Mouse (Mus musculus): ENCODE results near the gene Dusp3. TPM values are rescaled to one million over a fixed set of nuclear protein-coding genes. Genes with fewer than 3 reads are reported as not detected.

The Dusp3 gene
- polyA plus RNA-seq, 1 experiment from 2014 or later, result 16.5 TPM

- DNase-seq (no peak), ATAC-seq (ENCODE audit: low FRiP score, low TSS enrichment) (no peak)
- Histone ChIP-seq H3K27me3 (ENCODE audit: control insufficient read depth, insufficient read depth, low read length) (no peaks in the 10 kb centered on the region), H3K36me3 (ENCODE audit: control insufficient read depth, insufficient read depth, low read length) (peaks cover 31% of the 10 kb centered on the region), H3K4me2 (ENCODE audit: low read length) (no peak overlapping the region), H3K4me3 (replicated peaks; ENCODE audit: low read depth, low read length) (no peak overlapping the region), H3K4me1 (ENCODE audit: control insufficient read depth, insufficient read depth, low read length) (0 out of 2 replicates have a peak, but pooled peaks cover 3% of the 10 kb centered on the region), H3K9ac (replicated peaks; ENCODE audit: low read length) (no peak overlapping the region), H3K27ac (replicated peaks; ENCODE audit: low read depth, low read length) (no peak overlapping the region), H3K9me3 (ENCODE audit: control insufficient read depth, low read length) (no peaks in the 10 kb centered on the region)
- WGBS, result 62% methylated on average over 9 of the region's 9 CpGs
Measured at GRCm38 (mm10) chr11:102019736-102020135, 32.9 kb upstream of the Dusp3 start.

GRCm38 (mm10) chr11:102016136-102016535 is 29.3 kb upstream of the Dusp3 start:
- WGBS, result 97% methylated on average over 1 of the region's 1 CpGs
- ATAC-seq (ENCODE audit: low FRiP score, low TSS enrichment), result no peak
- Histone ChIP-seq H3K36me3 (ENCODE audit: control insufficient read depth, insufficient read depth, low read length) (peaks cover 52% of the 10 kb centered on the region), H3K4me3 (replicated peaks; ENCODE audit: low read depth, low read length) (no peak overlapping the region), H3K9me3 (ENCODE audit: control insufficient read depth, low read length) (no peaks in the 10 kb centered on the region), H3K4me2 (ENCODE audit: low read length) (no peak overlapping the region), H3K9ac (replicated peaks; ENCODE audit: low read length) (no peak overlapping the region), H3K4me1 (ENCODE audit: control insufficient read depth, insufficient read depth, low read length) (no peaks in the 10 kb centered on the region), H3K27ac (replicated peaks; ENCODE audit: low read depth, low read length) (no peak overlapping the region), H3K27me3 (ENCODE audit: control insufficient read depth, insufficient read depth, low read length) (no peaks in the 10 kb centered on the region)
- no peak for DNase-seq

GRCm38 (mm10) chr11:102015472-102015871 is 28.7 kb upstream of the Dusp3 start:
- Histone ChIP-seq H3K4me2 (ENCODE audit: low read length) (no peak overlapping the region), H3K4me1 (ENCODE audit: control insufficient read depth, insufficient read depth, low read length) (no peaks in the 10 kb centered on the region), H3K9me3 (ENCODE audit: control insufficient read depth, low read length) (no peaks in the 10 kb centered on the region), H3K9ac (replicated peaks; ENCODE audit: low read length) (no peak overlapping the region), H3K36me3 (ENCODE audit: control insufficient read depth, insufficient read depth, low read length) (peaks cover 59% of the 10 kb centered on the region), H3K27me3 (ENCODE audit: control insufficient read depth, insufficient read depth, low read length) (no peaks in the 10 kb centered on the region), H3K27ac (replicated peaks; ENCODE audit: low read depth, low read length) (no peak overlapping the region), H3K4me3 (replicated peaks; ENCODE audit: low read depth, low read length) (no peak overlapping the region)
- ATAC-seq (ENCODE audit: low FRiP score, low TSS enrichment) (no peak), DNase-seq (no peak)
- WGBS, result 59% methylated on average over 6 of the region's 6 CpGs

- H3K27me3 ChIP-seq (ENCODE audit: control insufficient read depth, insufficient read depth, low read length), result no peaks in the 10 kb centered on the region
- H3K4me3 ChIP-seq (replicated peaks; ENCODE audit: low read depth, low read length), result no peak overlapping the region
- no peaks in the 10 kb centered on the region for H3K4me1 ChIP-seq (ENCODE audit: control insufficient read depth, insufficient read depth, low read length)
- DNase-seq (no peak), ATAC-seq (ENCODE audit: low FRiP score, low TSS enrichment) (no peak)
- H3K4me2 ChIP-seq (ENCODE audit: low read length), result no peak overlapping the region
- no peaks in the 10 kb centered on the region for H3K9me3 ChIP-seq (ENCODE audit: control insufficient read depth, low read length)
- peaks cover 76% of the 10 kb centered on the region for H3K36me3 ChIP-seq (ENCODE audit: control insufficient read depth, insufficient read depth, low read length)
- WGBS, result 91% methylated on average over 8 of the region's 8 CpGs
- H3K27ac ChIP-seq (replicated peaks; ENCODE audit: low read depth, low read length), result no peak overlapping the region
- H3K9ac ChIP-seq (replicated peaks; ENCODE audit: low read length), result no peak overlapping the region
Measured at GRCm38 (mm10) chr11:102013201-102013600, 26.4 kb upstream of the Dusp3 start.

GRCm38 (mm10) chr11:102011510-102011909 is 24.7 kb upstream of the Dusp3 start:
- 78% methylated on average over 8 of the region's 8 CpGs for WGBS
- ATAC-seq (ENCODE audit: low FRiP score, low TSS enrichment), result no peak
- no peak for DNase-seq

GRCm38 (mm10) chr11:102010140-102010539 is 23.3 kb upstream of the Dusp3 start:
- peak overlapping the region; percentile 76 for H3K27ac ChIP-seq (replicated peaks; ENCODE audit: low read depth, low read length)
- ATAC-seq (ENCODE audit: low FRiP score, low TSS enrichment), result peak; percentile 46
- DNase-seq, result peak; percentile 61
- 0 out of 2 replicates have a peak overlapping the region, but pooled peaks have one; percentile 3 for H3K9ac ChIP-seq (replicated peaks; ENCODE audit: low read length)
- 54% methylated on average over 13 of the region's 13 CpGs for WGBS
- H3K4me1 ChIP-seq (ENCODE audit: control insufficient read depth, insufficient read depth, low read length), result no peaks in the 10 kb centered on the region
- H3K36me3 ChIP-seq (ENCODE audit: control insufficient read depth, insufficient read depth, low read length), result peaks cover 87% of the 10 kb centered on the region
- no peak overlapping the region for H3K4me3 ChIP-seq (replicated peaks; ENCODE audit: low read depth, low read length)
- H3K9me3 ChIP-seq (ENCODE audit: control insufficient read depth, low read length), result no peaks in the 10 kb centered on the region
- no peaks in the 10 kb centered on the region for H3K27me3 ChIP-seq (ENCODE audit: control insufficient read depth, insufficient read depth, low read length)
- no peak overlapping the region for H3K4me2 ChIP-seq (ENCODE audit: low read length)

More at GRCm38 (mm10) chr11:102011510-102011909, 24.7 kb upstream of the Dusp3 start:
- no peaks in the 10 kb centered on the region for H3K4me1 ChIP-seq (ENCODE audit: control insufficient read depth, insufficient read depth, low read length)
- H3K4me3 ChIP-seq (replicated peaks; ENCODE audit: low read depth, low read length), result no peak overlapping the region
- peaks cover 81% of the 10 kb centered on the region for H3K36me3 ChIP-seq (ENCODE audit: control insufficient read depth, insufficient read depth, low read length)
- H3K9ac ChIP-seq (replicated peaks; ENCODE audit: low read length), result no peak overlapping the region
- H3K27ac ChIP-seq (replicated peaks; ENCODE audit: low read depth, low read length), result no peak overlapping the region
- H3K9me3 ChIP-seq (ENCODE audit: control insufficient read depth, low read length), result no peaks in the 10 kb centered on the region
- no peak overlapping the region for H3K4me2 ChIP-seq (ENCODE audit: low read length)
- H3K27me3 ChIP-seq (ENCODE audit: control insufficient read depth, insufficient read depth, low read length), result no peaks in the 10 kb centered on the region

GRCm38 (mm10) chr11:102008954-102009637 is 22.3 kb upstream of the Dusp3 start:
- 85% methylated on average over 15 of the region's 15 CpGs for WGBS
- H3K9me3 ChIP-seq (ENCODE audit: control insufficient read depth, low read length), result no peaks in the 10 kb centered on the region
- DNase-seq, result no peak
- H3K4me3 ChIP-seq (replicated peaks; ENCODE audit: low read depth, low read length), result no peak overlapping the region
- no peaks in the 10 kb centered on the region for H3K27me3 ChIP-seq (ENCODE audit: control insufficient read depth, insufficient read depth, low read length)
- H3K36me3 ChIP-seq (ENCODE audit: control insufficient read depth, insufficient read depth, low read length), result peaks cover 85% of the 10 kb centered on the region
- ATAC-seq (ENCODE audit: low FRiP score, low TSS enrichment), result no peak
- no peak overlapping the region for H3K27ac ChIP-seq (replicated peaks; ENCODE audit: low read depth, low read length)
- no peak overlapping the region for H3K9ac ChIP-seq (replicated peaks; ENCODE audit: low read length)
- H3K4me2 ChIP-seq (ENCODE audit: low read length), result no peak overlapping the region
- H3K4me1 ChIP-seq (ENCODE audit: control insufficient read depth, insufficient read depth, low read length), result no peaks in the 10 kb centered on the region

GRCm38 (mm10) chr11:102008372-102008771 is 21.6 kb upstream of the Dusp3 start:
- Histone ChIP-seq H3K27ac (replicated peaks; ENCODE audit: low read depth, low read length) (no peak overlapping the region), H3K27me3 (ENCODE audit: control insufficient read depth, insufficient read depth, low read length) (no peaks in the 10 kb centered on the region), H3K9me3 (ENCODE audit: control insufficient read depth, low read length) (no peaks in the 10 kb centered on the region), H3K4me1 (ENCODE audit: control insufficient read depth, insufficient read depth, low read length) (no peaks in the 10 kb centered on the region), H3K4me2 (ENCODE audit: low read length) (no peak overlapping the region), H3K4me3 (replicated peaks; ENCODE audit: low read depth, low read length) (no peak overlapping the region), H3K9ac (replicated peaks; ENCODE audit: low read length) (no peak overlapping the region), H3K36me3 (ENCODE audit: control insufficient read depth, insufficient read depth, low read length) (peaks cover 85% of the 10 kb centered on the region)
- ATAC-seq (ENCODE audit: low FRiP score, low TSS enrichment), result no peak
- 94% methylated on average over 8 of the region's 8 CpGs for WGBS
- no peak for DNase-seq

- Histone ChIP-seq H3K9ac (replicated peaks; ENCODE audit: low read length) (no peak overlapping the region), H3K9me3 (ENCODE audit: control insufficient read depth, low read length) (no peaks in the 10 kb centered on the region), H3K27me3 (ENCODE audit: control insufficient read depth, insufficient read depth, low read length) (no peaks in the 10 kb centered on the region), H3K36me3 (ENCODE audit: control insufficient read depth, insufficient read depth, low read length) (peaks cover 71% of the 10 kb centered on the region), H3K4me1 (ENCODE audit: control insufficient read depth, insufficient read depth, low read length) (no peaks in the 10 kb centered on the region), H3K27ac (replicated peaks; ENCODE audit: low read depth, low read length) (0 out of 2 replicates have a peak overlapping the region, but pooled peaks have one; percentile 17), H3K4me3 (replicated peaks; ENCODE audit: low read depth, low read length) (no peak overlapping the region), H3K4me2 (ENCODE audit: low read length) (no peak overlapping the region)
- 57% methylated on average over 5 of the region's 5 CpGs for WGBS
- DNase-seq, result peak; percentile 32
- no peak for ATAC-seq (ENCODE audit: low FRiP score, low TSS enrichment)
Measured at GRCm38 (mm10) chr11:102006688-102007087, 19.9 kb upstream of the Dusp3 start.
